Mouse (Mus musculus) forebrain, embryonic 15.5 days (tissue): Measurements from ENCODE around the gene Arfgap1. TPM values are rescaled to one million over a fixed set of nuclear protein-coding genes. Genes with fewer than 3 reads are reported as not detected.

Experiments used
- ATAC-seq: fragments of 200-750 bp; cut with Nextera tagmentation; replicated peaks from 2 replicates; pipeline ENCODE4 v1.8.0; 2017; ENCODE audit warnings: mild to moderate bottlenecking, moderate TSS enrichment, moderate library complexity
- H3K27ac ChIP-seq: fragments of 300-500 bp; sonication (generic); replicated peaks from 2 replicates; pipeline ENCODE4 v1.5.1; 2015; ENCODE audit warnings: mild to moderate bottlenecking, inconsistent platforms
- H3K27me3 ChIP-seq: fragments of 300-500 bp; sonication (generic); 2 replicates; pipeline ENCODE4 v1.6.1; 2015; ENCODE audit warnings: inconsistent platforms
- H3K36me3 ChIP-seq: fragments of 300-500 bp; sonication (generic); 2 replicates; pipeline ENCODE4 v1.6.1; 2015; ENCODE audit warnings: mild to moderate bottlenecking, inconsistent platforms
- H3K4me1 ChIP-seq: fragments of 300-500 bp; sonication (generic); 2 replicates; pipeline ENCODE4 v1.6.1; 2015; ENCODE audit warnings: inconsistent platforms
- H3K4me2 ChIP-seq: fragments of 300-500 bp; sonication (generic); replicated peaks from 2 replicates; pipeline ENCODE4 v1.6.1; 2015; ENCODE audit warnings: mild to moderate bottlenecking, inconsistent platforms
- H3K4me3 ChIP-seq: fragments of 300-500 bp; sonication (generic); 2 replicates; pipeline ENCODE4 v1.5.1; 2015; ENCODE audit warnings: mild to moderate bottlenecking, inconsistent platforms
- H3K9ac ChIP-seq: fragments of 300-500 bp; sonication (generic); replicated peaks from 2 replicates; pipeline ENCODE4 v1.6.1; 2015; ENCODE audit warnings: mild to moderate bottlenecking, inconsistent platforms
- H3K9me3 ChIP-seq: fragments of 300-500 bp; sonication (generic); 2 replicates; pipeline ENCODE4 v1.6.1; 2016; ENCODE audit warnings: inconsistent platforms
- WGBS: fragments of 180-500 bp; shearing (Covaris S2); methylation state at CpG from one replicate; pipeline ENCODE4 v1.1.7; 2015; ENCODE audit warnings: mixed read lengths; 5-methylcytosine and 5-hydroxymethylcytosine counted together
- polyA plus RNA-seq: library from polyadenylated mRNA; unstranded; fragments of >200 nt; fragmentation: Nextera tagmentation; extraction: Ambion mirVana; gene quantifications from 2 replicates; pipeline ENCODE4 v1.2.1, GENCODE M21; 2015

Gene Arfgap1
- polyA plus RNA-seq, 1 experiment from 2014 or later, result 106 TPM

DNA sequence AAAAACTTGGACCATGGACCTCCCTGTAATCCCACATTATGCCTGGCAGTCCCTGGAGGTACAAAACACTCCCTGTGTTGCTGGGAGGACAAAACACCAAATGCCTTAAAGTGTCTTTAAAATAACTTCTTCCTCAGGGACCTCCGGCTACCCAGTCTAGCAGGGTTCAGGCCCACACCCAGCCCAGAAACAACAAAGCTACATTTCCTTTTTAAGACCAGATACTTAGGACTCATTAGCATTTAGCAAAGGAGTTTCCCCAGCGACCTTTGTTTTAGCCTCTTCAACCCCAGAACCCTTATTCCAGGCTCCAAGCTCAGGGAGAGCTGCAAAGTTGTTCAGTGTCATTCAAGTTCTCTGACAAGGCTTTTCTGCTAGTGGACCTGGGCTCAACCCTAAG, 13.4 kb upstream of the Arfgap1 start:
- Histone ChIP-seq H3K9ac (peak overlapping the region; percentile 77), H3K4me2 (peak overlapping the region; percentile 84), H3K36me3 (no peaks in the 10 kb centered on the region), H3K4me1 (peaks cover 31% of the 10 kb centered on the region), H3K9me3 (no peaks in the 10 kb centered on the region), H3K27ac (peak overlapping the region; percentile 87), H3K27me3 (no peaks in the 10 kb centered on the region), H3K4me3 (peak overlapping the region; percentile 64)
- no peak for ATAC-seq
- WGBS, result 12% methylated on average over 2 of the region's 2 CpGs

DNA sequence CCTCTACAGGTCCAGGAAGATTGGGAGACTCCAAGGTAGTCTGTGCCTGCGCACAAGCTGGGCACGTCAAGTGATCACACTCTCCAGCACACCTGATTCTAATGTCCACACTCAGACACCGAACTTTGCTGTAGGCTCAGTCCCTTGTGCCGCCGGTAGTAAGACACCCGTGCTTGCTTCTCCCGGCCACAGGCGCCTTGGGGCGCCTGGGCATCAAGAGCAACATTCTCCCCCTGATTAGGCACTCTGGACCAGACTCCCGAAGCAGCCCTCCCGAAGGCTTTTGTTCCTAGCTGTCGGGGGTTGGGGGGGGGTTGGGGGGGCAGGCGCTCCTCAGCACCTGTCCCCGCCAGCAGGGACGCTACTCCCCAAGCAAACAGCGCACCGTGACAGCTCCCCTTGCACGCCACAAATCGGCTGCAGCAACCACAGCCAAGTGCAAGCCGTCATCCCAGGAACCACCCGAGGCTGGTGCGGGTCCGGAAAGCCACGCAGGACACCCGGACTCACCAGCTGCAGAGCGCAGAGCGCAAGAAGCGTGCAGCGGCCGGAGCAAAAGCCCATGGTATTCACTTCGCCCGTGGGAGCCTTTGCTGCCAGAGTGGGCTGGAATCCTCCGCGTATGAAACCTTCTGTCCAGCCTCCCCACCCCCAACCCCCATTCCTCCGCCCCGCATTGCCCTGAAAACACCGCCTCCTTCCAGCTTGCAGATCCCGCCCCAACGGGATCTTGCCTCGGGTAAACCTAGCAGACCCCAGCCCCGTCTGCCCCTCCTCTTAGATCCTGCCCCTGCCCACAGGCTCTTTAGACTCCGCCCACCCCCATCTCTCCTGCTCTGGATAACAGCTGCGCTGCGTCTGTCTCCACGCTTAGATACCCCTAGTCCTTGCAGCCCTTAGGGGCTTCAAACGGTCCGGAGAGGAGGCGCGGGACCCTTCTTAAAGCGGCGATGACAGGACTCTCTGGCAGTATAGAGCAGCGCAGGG, 12.7 kb upstream of the Arfgap1 start, which contains the start of gene Nkain4:
Gene Nkain4 (minus strand): TSS at position 639 of the 987 bp plus-strand sequence.
- peak within 1 kb of the TSS; percentile 77 for H3K9ac ChIP-seq
- peak within 1 kb of the TSS; percentile 64 for H3K4me3 ChIP-seq
- H3K36me3 ChIP-seq, result no peaks in the 10 kb centered on the region
- ATAC-seq, result peak; percentile 93
- WGBS, result under 1% methylated on average over 52 of the region's 52 CpGs
- H3K4me2 ChIP-seq, result peak within 1 kb of the TSS; percentile 84
- H3K27ac ChIP-seq, result peak within 1 kb of the TSS; percentile 87
- H3K4me1 ChIP-seq, result peaks cover 31% of the 10 kb centered on the region
- no peaks in the 10 kb centered on the region for H3K27me3 ChIP-seq
- no peaks in the 10 kb centered on the region for H3K9me3 ChIP-seq

DNA sequence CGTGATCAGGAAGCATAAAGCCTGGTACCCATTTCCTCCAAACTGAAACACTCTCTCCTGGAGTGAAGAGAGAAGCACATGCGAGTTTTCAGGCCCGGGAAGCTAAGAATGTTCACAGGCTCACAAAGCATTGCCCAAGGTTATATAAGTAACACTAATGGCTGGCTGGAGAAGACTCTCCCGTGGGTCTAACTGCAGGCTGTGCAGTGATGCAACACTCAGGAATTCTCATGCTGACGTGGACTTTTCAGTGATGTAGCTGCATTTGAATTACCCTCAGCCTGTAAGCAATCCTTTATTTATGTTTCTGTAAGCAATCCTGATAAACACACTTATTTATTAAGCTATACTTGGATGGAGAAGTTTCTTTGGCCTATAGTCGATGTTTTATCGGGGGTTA, 7.4 kb upstream of the Arfgap1 start:
- no peak overlapping the region for H3K4me2 ChIP-seq
- ATAC-seq, result no peak
- WGBS, result 80% methylated on average over 7 of the region's 7 CpGs
- H3K27me3 ChIP-seq, result no peaks in the 10 kb centered on the region
- no peaks in the 10 kb centered on the region for H3K9me3 ChIP-seq
- no peak overlapping the region for H3K4me3 ChIP-seq
- no peaks in the 10 kb centered on the region for H3K36me3 ChIP-seq
- no peak overlapping the region for H3K9ac ChIP-seq
- no peak overlapping the region for H3K27ac ChIP-seq
- H3K4me1 ChIP-seq, result peaks cover 4% of the 10 kb centered on the region; the same call in 1 of the 2 replicates

DNA sequence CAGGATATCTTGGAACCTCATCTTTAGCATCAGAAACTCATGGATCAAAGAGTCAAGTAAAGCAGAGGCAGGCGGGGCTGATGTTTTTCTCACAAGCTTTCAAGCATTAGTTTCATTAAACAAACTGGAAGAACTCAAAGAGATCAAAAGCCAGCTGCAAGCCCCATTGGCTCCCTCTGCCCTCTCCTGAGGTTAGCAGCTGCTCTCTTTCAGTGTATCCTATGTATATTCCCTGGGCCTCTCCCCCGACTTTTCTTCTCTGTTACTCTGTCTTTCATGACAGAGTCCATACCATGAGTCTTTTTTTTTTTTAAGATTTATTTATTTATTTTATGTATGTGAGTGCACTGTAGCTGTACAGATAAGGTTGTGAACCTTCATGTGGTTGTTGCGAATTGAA, 6.8 kb upstream of the Arfgap1 start:
- Histone ChIP-seq H3K4me2 (no peak overlapping the region), H3K9ac (no peak overlapping the region), H3K36me3 (no peaks in the 10 kb centered on the region), H3K27ac (no peak overlapping the region), H3K9me3 (no peaks in the 10 kb centered on the region), H3K4me1 (no peaks in the 10 kb centered on the region), H3K4me3 (no peak overlapping the region), H3K27me3 (no peaks in the 10 kb centered on the region)
- WGBS, result 75% methylated on average over 3 of the region's 3 CpGs
- ATAC-seq, result no peak

DNA sequence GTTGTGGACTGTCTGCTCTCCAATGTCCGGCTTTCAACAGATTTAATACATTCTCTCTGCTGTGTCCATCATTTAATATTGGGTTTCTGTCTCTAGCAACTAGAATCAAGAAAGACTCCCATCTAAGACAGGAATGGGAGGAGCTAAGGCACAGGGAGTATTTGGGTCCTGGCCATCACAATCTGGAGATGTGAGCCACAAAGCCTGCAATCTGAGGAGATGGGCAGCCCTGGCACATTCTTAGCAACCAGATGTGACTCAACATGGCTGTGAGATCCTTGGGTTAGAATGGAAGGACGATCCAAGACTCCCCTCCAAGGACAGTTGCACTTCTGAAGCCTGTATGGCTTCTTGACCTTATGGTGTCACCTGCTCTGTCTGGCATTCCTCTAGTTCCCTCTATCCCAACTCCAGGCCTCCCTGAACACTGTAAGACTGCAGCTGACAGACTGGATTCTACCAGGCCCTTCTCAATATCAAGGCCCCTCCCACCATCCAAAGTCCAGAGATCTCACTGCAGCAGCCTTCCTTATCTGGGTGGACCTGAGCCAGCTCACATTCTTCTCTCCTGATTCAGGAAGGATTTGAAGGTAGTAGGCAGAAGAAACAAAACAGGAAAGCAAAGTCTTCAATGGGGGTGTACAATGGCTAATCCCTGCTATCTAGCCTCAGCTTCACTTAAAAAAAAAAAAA, 4.3 kb upstream of the Arfgap1 start:
- Histone ChIP-seq H3K9ac (no peak overlapping the region), H3K4me2 (no peak overlapping the region), H3K27me3 (no peaks in the 10 kb centered on the region), H3K9me3 (no peaks in the 10 kb centered on the region), H3K36me3 (no peaks in the 10 kb centered on the region), H3K4me3 (no peak overlapping the region), H3K27ac (no peak overlapping the region), H3K4me1 (peaks cover 11% of the 10 kb centered on the region)
- 75% methylated on average over 2 of the region's 2 CpGs for WGBS
- no peak for ATAC-seq

DNA sequence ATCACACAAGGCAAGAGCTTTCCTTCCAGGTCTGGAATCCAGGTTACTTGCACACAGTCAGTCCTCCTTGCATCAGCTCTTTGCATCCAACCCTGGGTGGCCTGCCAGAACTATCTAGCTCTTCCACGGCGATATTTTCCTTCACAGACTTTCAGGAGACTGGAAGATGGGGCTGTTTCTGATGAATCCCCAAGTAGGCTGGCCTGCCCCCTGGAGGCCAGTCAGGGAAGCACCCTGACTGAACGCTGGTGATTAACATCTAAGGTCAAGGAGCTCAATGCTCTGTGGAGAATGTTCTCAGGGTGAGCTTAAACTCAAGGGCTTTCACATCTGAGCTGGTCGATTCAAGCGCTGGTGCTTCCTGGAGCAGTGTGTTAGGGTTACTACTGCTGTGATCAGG, 3.1 kb upstream of the Arfgap1 start:
- WGBS, result 4% methylated on average over 5 of the region's 5 CpGs
- Histone ChIP-seq H3K27me3 (no peaks in the 10 kb centered on the region), H3K36me3 (no peaks in the 10 kb centered on the region), H3K9me3 (no peaks in the 10 kb centered on the region), H3K4me2 (no peak overlapping the region), H3K27ac (no peak overlapping the region), H3K9ac (no peak overlapping the region), H3K4me3 (no peak overlapping the region), H3K4me1 (peaks cover 22% of the 10 kb centered on the region)
- ATAC-seq, result 0 out of 2 replicates have a peak, but pooled peaks have one; percentile 15

DNA sequence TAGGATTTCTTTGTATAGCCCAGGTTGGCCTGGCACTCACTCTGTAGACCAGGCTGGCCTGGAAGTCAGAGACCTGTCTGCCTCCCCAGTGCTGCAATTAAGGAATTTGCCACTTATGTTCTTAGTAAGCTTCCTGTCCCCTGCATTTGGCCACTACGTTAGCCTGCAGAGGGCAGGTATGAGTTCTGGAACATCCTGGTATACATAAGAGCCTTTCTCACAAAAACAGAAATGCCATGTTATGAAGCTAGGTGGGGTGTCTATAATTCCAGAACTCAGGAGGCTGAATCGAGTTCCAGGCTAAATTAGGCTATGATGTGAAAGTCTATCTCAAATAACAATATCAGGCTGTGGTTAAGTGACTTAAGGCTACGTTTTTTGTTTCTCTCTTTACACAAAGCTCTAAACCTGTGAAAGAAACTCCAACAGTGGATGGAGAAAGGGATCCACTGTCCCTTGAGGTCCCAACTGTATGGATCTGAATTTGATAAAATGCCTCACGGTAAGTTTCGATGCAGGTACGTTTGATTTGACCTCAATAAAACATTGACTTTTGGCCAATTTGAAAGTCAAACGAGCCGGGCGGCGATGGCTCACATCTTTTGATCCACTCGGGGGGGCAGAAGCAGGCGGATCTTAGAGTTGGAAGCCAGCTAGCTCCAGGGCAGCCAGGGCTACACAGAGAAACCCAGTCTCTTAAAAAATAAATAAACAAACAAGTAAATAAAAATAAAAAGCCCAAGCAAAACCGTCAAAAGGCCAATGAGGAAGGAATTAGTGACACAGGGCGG, 738 bp upstream of the Arfgap1 start:
- peaks cover 25% of the 10 kb centered on the region for H3K4me1 ChIP-seq
- H3K4me3 ChIP-seq, result peak overlapping the region; percentile 74
- peak overlapping the region; percentile 88 for H3K27ac ChIP-seq
- H3K4me2 ChIP-seq, result peak overlapping the region; percentile 77
- no peaks in the 10 kb centered on the region for H3K9me3 ChIP-seq
- H3K27me3 ChIP-seq, result no peaks in the 10 kb centered on the region
- H3K36me3 ChIP-seq, result peaks cover 14% of the 10 kb centered on the region; the same call in 1 of the 2 replicates
- ATAC-seq, result no peak
- H3K9ac ChIP-seq, result peak overlapping the region; percentile 92
- 13% methylated on average over 14 of the region's 14 CpGs for WGBS

DNA sequence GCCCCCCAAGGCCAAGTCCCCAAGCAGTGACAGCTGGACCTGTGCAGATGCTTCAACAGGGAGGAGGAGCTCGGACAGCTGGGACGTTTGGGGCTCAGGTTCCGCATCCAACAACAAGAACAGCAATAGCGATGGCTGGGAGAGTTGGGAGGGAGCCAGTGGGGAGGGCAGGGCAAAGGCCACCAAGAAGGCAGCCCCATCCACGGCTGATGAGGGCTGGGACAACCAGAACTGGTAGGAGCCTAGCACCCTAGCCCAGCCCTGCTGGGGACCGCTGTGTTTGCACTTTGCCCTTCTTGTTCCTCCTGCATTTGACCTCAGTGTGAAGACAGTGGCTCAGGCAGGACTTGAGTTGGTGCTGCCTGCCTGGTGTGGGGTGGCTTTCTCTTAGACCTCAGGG, 14.1 kb downstream of the Arfgap1 start:
- H3K9ac ChIP-seq, result no peak overlapping the region
- no peak overlapping the region for H3K4me2 ChIP-seq
- H3K36me3 ChIP-seq, result peaks cover 69% of the 10 kb centered on the region
- no peaks in the 10 kb centered on the region for H3K27me3 ChIP-seq
- ATAC-seq, result no peak
- 82% methylated on average over 6 of the region's 6 CpGs for WGBS
- H3K4me3 ChIP-seq, result no peak overlapping the region
- H3K27ac ChIP-seq, result no peak overlapping the region
- H3K9me3 ChIP-seq, result no peaks in the 10 kb centered on the region
- no peaks in the 10 kb centered on the region for H3K4me1 ChIP-seq

DNA sequence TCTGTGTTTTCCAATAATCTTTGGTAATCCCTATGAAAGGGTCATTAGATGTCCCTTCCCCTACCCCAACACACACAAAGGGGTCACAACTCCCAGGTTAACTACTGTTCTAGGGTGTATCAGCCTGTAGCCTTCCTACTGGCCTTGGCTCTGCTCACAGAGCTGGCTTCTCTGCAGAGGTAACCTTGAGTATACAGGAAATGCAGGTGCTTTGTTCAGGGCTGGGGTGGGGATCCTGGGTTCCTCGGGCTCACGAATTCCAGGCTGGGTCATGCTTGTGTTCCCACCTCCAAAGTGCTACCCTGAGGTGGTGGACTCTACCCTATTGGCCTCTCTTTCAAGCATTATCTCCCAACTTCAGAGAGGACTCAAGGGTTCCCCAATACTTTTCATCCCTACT, 18.6 kb downstream of the Arfgap1 start:
- WGBS, result 88% methylated on average over 2 of the region's 2 CpGs
- Histone ChIP-seq H3K9me3 (no peaks in the 10 kb centered on the region), H3K27ac (no peak overlapping the region), H3K36me3 (peaks cover 24% of the 10 kb centered on the region), H3K4me3 (no peak overlapping the region), H3K4me2 (no peak overlapping the region), H3K4me1 (no peaks in the 10 kb centered on the region), H3K27me3 (no peaks in the 10 kb centered on the region), H3K9ac (no peak overlapping the region)
- no peak for ATAC-seq

DNA sequence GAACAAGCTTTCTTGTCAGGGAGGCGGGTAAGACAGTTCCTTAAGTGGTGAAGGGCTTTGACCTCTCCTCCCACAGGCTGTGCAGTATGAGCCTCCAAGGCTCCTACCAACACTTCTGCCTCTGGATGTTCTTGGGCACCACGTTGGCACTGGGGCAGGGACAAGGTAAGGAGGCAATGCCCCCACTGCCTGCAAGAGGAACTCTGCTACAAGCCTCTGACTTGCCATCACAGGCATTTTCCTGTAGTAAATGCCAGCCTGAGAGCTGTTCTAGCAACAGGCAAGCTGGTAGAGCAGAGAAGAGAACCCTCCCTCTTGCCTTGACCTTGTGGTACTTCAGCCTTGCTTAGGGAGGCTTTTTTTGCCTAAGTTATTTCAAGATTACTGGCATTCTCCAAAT, 19.4 kb downstream of the Arfgap1 start, which contains the start of gene Col20a1:
Gene Col20a1 (plus strand): TSS at position 87 of the 400 bp plus-strand sequence.
- no peak within 1 kb of the TSS for H3K27ac ChIP-seq
- no peak within 1 kb of the TSS for H3K4me3 ChIP-seq
- no peaks in the 10 kb centered on the region for H3K27me3 ChIP-seq
- H3K9ac ChIP-seq, result no peak within 1 kb of the TSS
- 54% methylated on average over 2 of the region's 2 CpGs for WGBS
- no peaks in the 10 kb centered on the region for H3K4me1 ChIP-seq
- H3K4me2 ChIP-seq, result no peak within 1 kb of the TSS
- H3K9me3 ChIP-seq, result no peaks in the 10 kb centered on the region
- H3K36me3 ChIP-seq, result peaks cover 16% of the 10 kb centered on the region
- no peak for ATAC-seq

DNA sequence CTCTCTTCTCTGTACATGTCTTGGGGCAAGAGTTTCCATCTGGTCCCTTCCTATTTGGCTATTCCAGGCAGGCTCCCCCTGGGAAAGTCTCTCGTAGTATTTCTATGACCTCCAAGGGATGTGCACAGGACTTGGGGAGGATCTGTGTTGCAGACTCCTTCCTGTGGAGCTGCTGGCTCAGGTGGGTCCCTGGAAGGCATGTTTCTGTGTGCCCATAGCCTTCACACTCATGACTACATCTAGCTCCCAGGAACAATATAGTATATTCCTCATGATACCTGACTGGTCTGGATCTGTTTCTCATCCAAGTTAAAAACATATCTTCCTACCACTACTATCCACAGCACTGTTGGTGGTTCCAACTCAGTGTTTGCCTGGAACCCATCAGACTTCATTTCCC, 20.0 kb downstream of the Arfgap1 start:
- no peak overlapping the region for H3K9ac ChIP-seq
- no peak overlapping the region for H3K27ac ChIP-seq
- peaks cover 10% of the 10 kb centered on the region for H3K36me3 ChIP-seq
- 87% methylated on average over 1 of the region's 1 CpGs for WGBS
- ATAC-seq, result no peak
- H3K4me2 ChIP-seq, result no peak overlapping the region
- H3K4me1 ChIP-seq, result no peaks in the 10 kb centered on the region
- H3K27me3 ChIP-seq, result no peaks in the 10 kb centered on the region
- no peak overlapping the region for H3K4me3 ChIP-seq
- no peaks in the 10 kb centered on the region for H3K9me3 ChIP-seq
